Mouse (Mus musculus): ENCODE measurements around the gene Calcoco1.

Gene Calcoco1

GRCm38 (mm10) chr15:102721980-102722475 lies at the start of gene Calcoco1:
Gene Calcoco1 (minus strand): TSS chr15:102722178.
- peak; percentile 85 for DNase-seq (ENCODE audit: low spot score)

- DNase-seq (ENCODE audit: low spot score) = no peak
Observed at GRCm38 (mm10) chr15:102770866-102771265, 48.9 kb upstream of the Calcoco1 start.

- DNase-seq (ENCODE audit: low spot score) = no peak
Observed at GRCm38 (mm10) chr15:102765207-102765606, 43.2 kb upstream of the Calcoco1 start.

DNA sequence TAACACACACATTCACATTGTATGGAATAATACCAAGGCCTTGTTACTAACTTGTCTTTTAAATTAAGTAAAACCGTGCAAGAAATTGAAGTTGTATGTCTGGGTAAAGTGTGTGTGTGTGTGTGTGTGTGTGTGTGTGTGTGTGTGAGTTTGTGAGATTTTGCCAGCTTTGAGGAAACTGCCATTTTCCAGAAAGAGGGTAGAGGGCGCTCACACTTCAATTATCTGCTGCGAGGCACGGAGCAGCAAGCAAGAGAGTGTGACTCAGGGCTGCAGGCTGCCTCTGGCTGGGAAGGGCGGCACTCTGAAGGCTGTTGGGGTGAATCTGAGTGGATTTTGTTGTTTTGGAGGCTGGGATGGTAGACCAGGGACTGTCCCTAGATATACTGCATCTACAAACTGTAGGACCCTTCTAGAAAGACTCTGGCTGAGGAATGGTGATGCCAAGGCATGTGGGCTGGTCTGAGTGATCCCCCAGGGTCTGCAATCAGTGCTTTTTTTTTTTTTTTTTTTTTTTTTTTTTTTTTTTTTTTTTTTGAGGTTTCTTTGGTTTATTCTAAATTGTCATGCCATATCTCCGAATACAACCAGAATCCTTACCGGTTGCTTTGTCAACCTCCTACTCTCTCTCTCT lies 39.9 kb upstream of the Calcoco1 start:
- peak; percentile 39 for DNase-seq (ENCODE audit: low spot score)

DNA sequence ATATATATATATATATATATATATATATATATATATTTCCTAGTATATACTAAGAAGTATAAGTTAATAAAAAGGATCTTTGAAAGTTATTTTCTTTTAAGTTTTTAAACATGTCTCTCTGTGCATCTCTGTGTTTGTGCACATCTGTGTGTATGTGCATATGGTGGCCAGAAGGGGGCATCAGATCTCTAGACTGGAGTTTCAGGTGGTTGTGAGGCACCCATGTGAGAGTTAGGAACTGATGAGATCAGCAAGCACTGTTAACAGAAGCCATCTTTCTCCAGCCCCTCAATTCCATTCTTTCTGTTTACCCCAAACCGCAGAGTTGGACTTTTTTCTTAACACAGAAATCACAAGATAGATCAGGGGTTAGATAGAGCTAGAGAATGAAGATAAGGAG lies 35.7 kb upstream of the Calcoco1 start:
- DNase-seq (ENCODE audit: low spot score) = no peak

DNA sequence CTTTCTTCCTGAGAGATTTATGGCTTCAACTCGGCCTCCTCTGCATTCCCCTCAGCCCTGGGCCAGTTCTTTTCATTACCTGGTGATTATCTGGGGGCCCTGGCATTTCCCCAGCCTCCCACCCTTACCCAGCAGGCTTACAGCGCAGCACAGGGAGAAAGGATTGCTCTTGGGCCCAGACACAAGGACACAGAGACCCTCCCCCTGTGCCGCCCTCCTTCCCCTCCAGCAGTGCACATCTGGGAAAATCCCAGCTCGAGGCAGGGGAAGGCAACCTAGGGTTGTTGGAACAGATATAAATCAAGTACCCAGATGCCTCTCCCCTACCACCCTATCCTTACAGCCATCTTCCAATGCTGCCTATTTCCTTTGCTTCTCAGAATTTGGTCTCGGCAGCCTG lies 33.1 kb upstream of the Calcoco1 start:
- DNase-seq (ENCODE audit: low spot score) = no peak

- no peak for DNase-seq (ENCODE audit: low spot score)
Observed at GRCm38 (mm10) chr15:102754361-102754760, 32.4 kb upstream of the Calcoco1 start.

- peak; percentile 40 for DNase-seq (ENCODE audit: low spot score)
Observed at GRCm38 (mm10) chr15:102753170-102753569, 31.2 kb upstream of the Calcoco1 start.

DNA sequence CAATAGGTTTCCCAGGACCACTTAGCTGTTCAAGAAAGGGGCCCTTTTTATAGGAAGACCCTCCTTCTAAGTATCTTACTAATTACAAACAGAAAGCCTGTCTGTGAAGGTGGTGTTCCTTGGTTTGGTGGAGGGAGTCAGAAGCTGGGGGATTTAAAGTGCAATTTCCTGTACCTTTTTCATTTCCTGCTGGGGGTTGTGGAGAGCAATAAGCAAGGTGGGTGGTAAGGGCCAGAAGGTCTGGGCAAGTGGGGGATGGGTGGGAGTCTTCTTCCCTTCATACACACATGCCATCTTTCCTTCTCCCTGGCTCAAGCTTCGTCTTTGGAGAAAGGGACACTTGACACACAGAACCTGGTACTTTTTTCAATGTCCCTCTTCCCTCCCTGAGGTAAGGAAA lies 30.2 kb upstream of the Calcoco1 start:
- no peak for DNase-seq (ENCODE audit: low spot score)

DNA sequence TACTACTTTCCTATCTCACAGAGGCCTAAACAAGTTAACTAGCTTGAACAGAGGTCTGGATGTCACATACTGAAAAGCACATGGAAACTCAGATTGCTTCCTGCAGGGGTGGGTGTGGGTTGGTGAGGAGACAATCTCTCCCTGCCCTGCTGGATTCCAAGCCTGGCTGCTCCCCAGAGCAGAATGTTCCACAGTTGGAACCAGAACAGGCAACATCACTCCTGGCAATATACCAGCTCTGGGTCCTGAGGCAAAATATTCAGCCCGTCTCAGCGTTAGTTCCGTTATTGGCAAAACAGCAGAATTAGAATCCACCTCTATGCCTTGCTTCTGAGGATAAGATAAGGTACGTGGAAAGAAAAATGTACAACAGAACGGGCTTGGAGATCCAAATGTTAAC lies 28.3 kb upstream of the Calcoco1 start:
- no peak for DNase-seq (ENCODE audit: low spot score)

- no peak for DNase-seq (ENCODE audit: low spot score)
Observed at GRCm38 (mm10) chr15:102749103-102749502, 27.1 kb upstream of the Calcoco1 start.

GRCm38 (mm10) chr15:102747853-102748252 lies 25.9 kb upstream of the Calcoco1 start:
- DNase-seq (ENCODE audit: low spot score) = no peak

DNA sequence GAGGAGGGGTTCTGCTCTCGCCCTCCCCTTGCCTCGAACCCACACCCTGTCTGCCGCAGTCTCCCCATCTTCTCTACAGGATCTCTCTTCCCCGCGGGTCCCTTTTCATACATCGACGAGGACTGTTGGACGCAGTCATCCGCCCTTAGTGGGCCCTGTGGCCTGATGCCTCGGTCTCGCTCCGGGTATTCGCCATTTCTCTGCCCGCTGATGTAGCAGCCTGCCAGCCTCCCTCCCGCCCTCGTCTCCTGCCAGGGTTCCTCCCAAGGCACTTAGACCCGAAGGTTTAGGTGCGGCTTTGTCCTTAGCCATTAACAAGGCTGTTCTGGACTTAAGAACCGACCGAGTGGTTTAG lies 25.3 kb upstream of the Calcoco1 start:
- no peak for DNase-seq (ENCODE audit: low spot score)

GRCm38 (mm10) chr15:102746488-102747285 lies 24.7 kb upstream of the Calcoco1 start:
- DNase-seq (ENCODE audit: low spot score) = peak; percentile 24

GRCm38 (mm10) chr15:102746126-102746487 lies 24.1 kb upstream of the Calcoco1 start:
- DNase-seq (ENCODE audit: low spot score) = no peak

DNA sequence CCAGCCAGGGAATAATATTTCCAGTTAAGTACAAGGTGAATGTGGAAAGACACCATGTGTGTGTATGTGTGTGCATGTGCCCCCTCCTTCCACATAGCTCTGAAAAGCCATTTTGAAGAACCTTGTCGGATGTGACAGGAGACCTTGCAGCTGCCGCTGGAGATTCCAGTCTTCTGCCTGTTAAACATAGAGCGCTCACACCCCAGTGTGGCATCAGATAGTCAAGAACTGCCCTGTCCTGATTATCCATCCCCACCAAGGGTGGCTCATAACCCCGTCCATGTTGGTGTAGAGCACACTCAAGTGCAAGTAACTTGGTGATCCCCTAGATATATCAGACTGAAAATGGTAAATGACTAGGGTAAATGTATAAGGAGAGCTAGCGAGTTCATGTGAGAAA lies 23.4 kb upstream of the Calcoco1 start:
- no peak for DNase-seq (ENCODE audit: low spot score)

- no peak for DNase-seq (ENCODE audit: low spot score)
Observed at GRCm38 (mm10) chr15:102744831-102745230, 22.9 kb upstream of the Calcoco1 start.

GRCm38 (mm10) chr15:102744416-102744815 lies 22.4 kb upstream of the Calcoco1 start:
- DNase-seq (ENCODE audit: low spot score) = no peak

GRCm38 (mm10) chr15:102743996-102744395 lies 22.0 kb upstream of the Calcoco1 start:
- no peak for DNase-seq (ENCODE audit: low spot score)

DNA sequence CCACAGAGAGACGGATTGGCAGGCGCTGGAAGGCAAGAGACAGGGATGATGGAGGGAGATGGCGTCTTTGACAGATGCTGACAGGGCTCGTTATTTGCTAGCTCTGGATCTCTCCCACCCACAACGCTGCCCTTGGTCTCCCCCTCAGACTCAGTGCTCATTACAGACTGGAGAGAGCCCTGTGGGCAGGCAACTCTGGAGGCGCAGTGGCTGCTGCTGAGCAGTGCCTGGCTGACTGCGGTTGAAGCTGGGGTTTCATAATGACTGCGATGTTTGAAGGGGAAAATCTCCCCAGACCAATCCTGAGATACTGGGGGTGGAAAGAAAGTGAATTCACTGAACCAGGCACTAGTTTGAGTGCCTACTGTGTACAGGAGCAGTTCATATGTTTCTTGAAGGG lies 21.2 kb upstream of the Calcoco1 start:
- no peak for DNase-seq (ENCODE audit: low spot score)

- peak; percentile 89 for DNase-seq (ENCODE audit: low spot score)
Observed at GRCm38 (mm10) chr15:102742589-102742988, 20.6 kb upstream of the Calcoco1 start.

DNA sequence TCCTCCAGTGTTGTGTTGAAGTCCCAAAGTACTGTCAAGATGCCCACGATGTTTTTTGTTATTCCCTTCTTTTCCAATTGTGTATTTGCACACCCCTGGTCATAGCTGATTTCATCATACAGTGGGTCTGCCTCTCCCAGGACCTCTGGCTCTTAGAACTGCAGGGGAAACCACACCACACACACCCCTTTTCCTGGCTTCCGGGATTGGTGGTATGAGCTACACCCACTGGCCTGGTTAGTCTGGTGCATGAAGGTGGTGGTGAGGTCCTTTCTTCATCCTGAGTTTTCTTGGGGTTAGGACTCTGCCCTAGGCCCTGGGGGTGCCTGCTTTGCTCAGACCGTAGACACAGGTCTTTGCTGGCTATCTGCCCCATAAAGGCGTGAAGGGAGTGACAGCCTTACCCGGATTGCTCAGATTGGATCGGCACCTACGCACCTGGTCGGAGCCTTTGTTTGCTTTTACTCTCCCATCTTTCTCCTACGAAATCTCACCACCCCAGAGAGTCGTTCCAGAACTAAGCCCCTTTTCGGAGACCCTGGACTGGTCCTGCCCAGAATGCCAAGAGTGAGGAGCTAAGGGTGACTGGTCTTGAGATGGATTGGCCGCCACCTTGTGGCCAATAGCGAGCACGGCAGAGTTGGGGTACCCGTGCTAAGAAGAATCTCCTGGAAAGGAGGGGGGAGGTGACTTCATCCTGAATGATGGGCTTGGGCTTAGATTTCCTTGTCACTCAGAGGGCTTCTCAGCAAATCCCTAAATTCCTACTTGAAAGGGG lies 17.7 kb upstream of the Calcoco1 start:
- DNase-seq (ENCODE audit: low spot score) = peak; percentile 39

DNA sequence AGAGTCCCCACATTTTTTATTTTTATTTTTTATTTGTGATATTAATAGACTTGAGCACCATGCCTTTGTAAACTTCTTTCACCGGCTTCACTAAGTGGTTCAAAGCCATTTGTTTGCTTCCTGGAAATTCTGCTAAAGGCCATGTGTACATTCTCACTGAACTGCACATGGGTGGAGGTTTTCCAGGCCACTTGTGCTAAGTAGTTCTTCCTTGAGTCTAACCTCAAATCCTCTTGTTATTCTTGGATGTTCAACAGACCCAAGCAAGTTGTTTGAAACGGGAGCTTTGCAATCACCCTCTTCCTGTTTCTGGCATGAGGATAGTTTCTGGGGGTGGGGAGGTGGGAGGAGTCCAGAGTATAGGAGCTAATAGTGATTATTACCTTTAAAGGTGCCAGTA lies 16.5 kb upstream of the Calcoco1 start:
- DNase-seq (ENCODE audit: low spot score) = no peak
